Mouse (Mus musculus) heart, embryonic 15.5 days (tissue): ENCODE data around the gene Zdhhc1. TPM values are rescaled to one million over a fixed set of nuclear protein-coding genes. Genes with fewer than 3 reads are reported as not detected.

Source experiments
- ATAC-seq: fragments of 200-750 bp; cut with Nextera tagmentation; replicated peaks from 2 replicates; pipeline ENCODE4 v1.8.0; 2017; ENCODE audit warnings: low read depth, moderate TSS enrichment; ENCODE audit not compliant: insufficient number of reproducible peaks, insufficient read depth, low FRiP score
- H3K27ac ChIP-seq: fragments of 300-500 bp; sonication (generic); 2 replicates; pipeline ENCODE4 v1.5.1; 2015; ENCODE audit warnings: mild to moderate bottlenecking, inconsistent platforms
- H3K27me3 ChIP-seq: fragments of 300-500 bp; sonication (generic); 2 replicates; pipeline ENCODE4 v1.6.1; 2015; ENCODE audit warnings: inconsistent platforms
- H3K36me3 ChIP-seq: fragments of 300-500 bp; sonication (generic); 2 replicates; pipeline ENCODE4 v1.6.1; 2015; ENCODE audit warnings: mild to moderate bottlenecking, inconsistent platforms
- H3K4me1 ChIP-seq: fragments of 300-500 bp; sonication (generic); replicated peaks from 2 replicates; pipeline ENCODE4 v1.6.1; 2015; ENCODE audit warnings: inconsistent platforms
- H3K4me2 ChIP-seq: fragments of 300-500 bp; sonication (generic); 2 replicates; pipeline ENCODE4 v1.6.1; 2015; ENCODE audit warnings: inconsistent platforms, mild to moderate bottlenecking, moderate library complexity
- H3K4me3 ChIP-seq: fragments of 300-500 bp; sonication (generic); 2 replicates; pipeline ENCODE4 v1.5.1; 2015; ENCODE audit warnings: mild to moderate bottlenecking, inconsistent platforms
- H3K9ac ChIP-seq: fragments of 300-500 bp; sonication (generic); 2 replicates; pipeline ENCODE4 v1.6.1; 2015; ENCODE audit warnings: mild to moderate bottlenecking, inconsistent platforms
- H3K9me3 ChIP-seq: fragments of 300-500 bp; sonication (generic); replicated peaks from 2 replicates; pipeline ENCODE4 v1.6.1; 2016; ENCODE audit warnings: inconsistent platforms
- WGBS: fragments of 180-500 bp; shearing (Covaris S2); methylation state at CpG from one replicate; pipeline ENCODE4 v1.1.7; 2015; ENCODE audit warnings: mixed read lengths; 5-methylcytosine and 5-hydroxymethylcytosine counted together
- polyA plus RNA-seq: library from polyadenylated mRNA; unstranded; fragments of >200 nt; fragmentation: Nextera tagmentation; extraction: Ambion mirVana; gene quantifications from 2 replicates; pipeline ENCODE4 v1.2.1, GENCODE M21; 2015

The Zdhhc1 gene
- polyA plus RNA-seq, 1 experiment from 2014 or later, result 23.2 TPM

- peaks cover 31% of the 10 kb centered on the region; the same call in 1 of the 2 replicates for H3K36me3 ChIP-seq
- ATAC-seq, result 0 out of 2 replicates have a peak, but pooled peaks have one; percentile 61
- H3K4me1 ChIP-seq, result peaks cover 14% of the 10 kb centered on the region
- H3K27me3 ChIP-seq, result no peaks in the 10 kb centered on the region
- no peak overlapping the region for H3K4me2 ChIP-seq
- 2% methylated on average over 2 of the region's 2 CpGs for WGBS
- no peaks in the 10 kb centered on the region for H3K9me3 ChIP-seq
- no peak overlapping the region for H3K4me3 ChIP-seq
- H3K27ac ChIP-seq, result peak overlapping the region; percentile 41
- H3K9ac ChIP-seq, result no peak overlapping the region
Measured at GRCm38 (mm10) chr8:105533439-105533838, 36.7 kb upstream of the Zdhhc1 start.

GRCm38 (mm10) chr8:105531774-105532173, 35.1 kb upstream of the Zdhhc1 start:
- Histone ChIP-seq H3K36me3 (peaks cover 16% of the 10 kb centered on the region; the same call in 1 of the 2 replicates), H3K9ac (no peak overlapping the region), H3K27me3 (no peaks in the 10 kb centered on the region), H3K27ac (no peak overlapping the region), H3K4me1 (peaks cover 17% of the 10 kb centered on the region), H3K4me3 (no peak overlapping the region), H3K4me2 (no peak overlapping the region), H3K9me3 (no peaks in the 10 kb centered on the region)
- 69% methylated on average over 2 of the region's 2 CpGs for WGBS
- no peak for ATAC-seq

DNA sequence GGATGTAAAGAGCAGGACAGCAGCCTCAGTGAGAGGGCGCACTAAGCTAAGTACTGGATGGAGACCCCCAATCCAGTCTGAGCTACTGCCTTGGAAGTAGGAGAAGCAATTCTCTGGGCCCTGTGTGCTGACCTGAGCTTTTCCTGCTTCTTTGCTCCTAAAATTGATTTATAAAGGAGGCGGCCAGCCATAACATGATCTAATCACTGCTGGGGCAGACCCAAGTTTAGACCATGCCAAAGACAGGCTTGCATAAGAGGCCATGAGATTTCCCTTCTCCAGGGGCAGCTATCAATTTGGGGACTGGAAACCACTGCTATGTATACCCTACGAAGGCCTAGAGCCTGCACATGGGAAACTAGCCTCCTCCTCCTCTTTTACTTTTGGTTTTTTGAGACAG, 32.6 kb upstream of the Zdhhc1 start:
- H3K9ac ChIP-seq, result no peak overlapping the region
- no peak overlapping the region for H3K27ac ChIP-seq
- H3K9me3 ChIP-seq, result no peaks in the 10 kb centered on the region
- H3K4me1 ChIP-seq, result peaks cover 17% of the 10 kb centered on the region
- H3K4me2 ChIP-seq, result no peak overlapping the region
- WGBS, result 88% methylated on average over 3 of the region's 3 CpGs
- ATAC-seq, result no peak
- peaks cover 19% of the 10 kb centered on the region; the same call in 1 of the 2 replicates for H3K36me3 ChIP-seq
- H3K27me3 ChIP-seq, result no peaks in the 10 kb centered on the region
- H3K4me3 ChIP-seq, result no peak overlapping the region

DNA sequence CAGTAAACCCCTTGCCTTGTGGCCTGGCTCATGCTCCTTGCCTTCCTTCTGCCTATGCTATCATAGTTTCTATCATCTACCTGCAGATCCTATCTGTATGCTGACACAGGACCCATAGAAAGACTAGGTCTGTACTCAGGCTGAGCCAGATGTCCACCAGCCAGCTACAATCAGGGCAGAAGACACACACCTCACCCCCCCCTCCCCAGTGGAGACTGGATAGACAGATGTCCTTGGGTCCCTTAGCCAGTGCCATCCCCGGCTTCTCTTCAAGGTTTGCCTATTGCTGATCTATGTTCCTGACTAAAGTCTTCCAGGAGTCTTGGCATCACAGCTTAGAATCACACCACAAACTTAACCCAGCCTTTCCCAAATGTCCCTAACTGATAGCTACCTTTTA, 31.5 kb upstream of the Zdhhc1 start:
- Histone ChIP-seq H3K9ac (no peak overlapping the region), H3K4me1 (peaks cover 7% of the 10 kb centered on the region), H3K27ac (no peak overlapping the region), H3K27me3 (no peaks in the 10 kb centered on the region), H3K4me2 (no peak overlapping the region), H3K9me3 (no peaks in the 10 kb centered on the region), H3K36me3 (peaks cover 24% of the 10 kb centered on the region; the same call in 1 of the 2 replicates), H3K4me3 (no peak overlapping the region)
- WGBS, result 96% methylated on average over 1 of the region's 1 CpGs
- ATAC-seq, result no peak

GRCm38 (mm10) chr8:105527110-105527509, 30.4 kb upstream of the Zdhhc1 start:
- no peak for ATAC-seq
- Histone ChIP-seq H3K27ac (no peak overlapping the region), H3K4me2 (no peak overlapping the region), H3K27me3 (no peaks in the 10 kb centered on the region), H3K9me3 (no peaks in the 10 kb centered on the region), H3K4me3 (no peak overlapping the region), H3K36me3 (peaks cover 24% of the 10 kb centered on the region; the same call in 1 of the 2 replicates), H3K4me1 (0 out of 2 replicates have a peak, but pooled peaks cover 3% of the 10 kb centered on the region), H3K9ac (no peak overlapping the region)
- WGBS, result 73% methylated on average over 2 of the region's 2 CpGs

GRCm38 (mm10) chr8:105522890-105523289, 26.2 kb upstream of the Zdhhc1 start:
- H3K4me3 ChIP-seq, result no peak overlapping the region
- WGBS, result 72% methylated on average over 9 of the region's 9 CpGs
- H3K27me3 ChIP-seq, result peaks cover 24% of the 10 kb centered on the region
- no peak for ATAC-seq
- H3K4me2 ChIP-seq, result no peak overlapping the region
- H3K27ac ChIP-seq, result no peak overlapping the region
- peaks cover 22% of the 10 kb centered on the region for H3K4me1 ChIP-seq
- H3K36me3 ChIP-seq, result peaks cover 15% of the 10 kb centered on the region; the same call in 1 of the 2 replicates
- H3K9me3 ChIP-seq, result no peaks in the 10 kb centered on the region
- H3K9ac ChIP-seq, result no peak overlapping the region

DNA sequence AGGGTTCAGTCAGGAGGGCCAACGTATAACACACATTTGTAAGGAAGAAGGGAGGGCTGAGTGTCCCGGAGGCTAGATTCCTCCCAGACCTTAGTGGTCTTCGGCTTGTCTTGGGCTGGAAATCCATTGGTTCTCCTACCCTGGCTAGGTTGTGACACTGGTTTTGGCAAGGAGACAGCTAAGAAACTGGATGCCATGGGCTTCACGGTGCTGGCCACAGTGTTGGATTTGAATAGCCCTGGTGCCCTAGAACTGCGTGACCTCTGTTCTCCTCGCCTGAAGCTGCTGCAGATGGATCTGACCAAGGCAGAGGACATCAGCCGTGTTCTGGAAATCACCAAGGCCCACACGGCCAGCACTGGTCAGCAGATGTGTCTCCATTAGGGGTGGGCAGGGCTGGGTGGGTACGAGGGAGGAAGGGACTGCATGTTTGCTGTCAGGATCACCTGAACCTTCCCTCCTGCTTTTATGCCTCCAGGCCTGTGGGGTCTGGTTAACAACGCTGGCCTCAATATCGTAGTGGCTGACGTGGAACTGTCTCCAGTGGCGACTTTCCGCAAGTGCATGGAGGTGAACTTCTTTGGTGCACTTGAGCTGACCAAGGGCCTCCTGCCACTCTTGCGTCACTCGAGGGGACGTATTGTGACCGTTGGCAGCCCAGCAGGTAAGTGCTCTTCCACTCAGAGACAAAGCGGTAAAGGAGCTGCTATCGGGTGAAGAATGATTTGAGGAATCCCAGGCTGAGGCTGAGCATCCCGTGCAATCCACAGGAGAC, 25.5 kb upstream of the Zdhhc1 start:
- no peak for ATAC-seq
- H3K27me3 ChIP-seq, result peaks cover 31% of the 10 kb centered on the region
- no peak overlapping the region for H3K27ac ChIP-seq
- 76% methylated on average over 21 of the region's 21 CpGs for WGBS
- H3K4me2 ChIP-seq, result no peak overlapping the region
- peaks cover 15% of the 10 kb centered on the region; the same call in 1 of the 2 replicates for H3K36me3 ChIP-seq
- no peak overlapping the region for H3K4me3 ChIP-seq
- no peak overlapping the region for H3K9ac ChIP-seq
- no peaks in the 10 kb centered on the region for H3K9me3 ChIP-seq
- H3K4me1 ChIP-seq, result peaks cover 27% of the 10 kb centered on the region

- H3K27ac ChIP-seq, result no peak overlapping the region
- H3K4me3 ChIP-seq, result no peak overlapping the region
- peaks cover 15% of the 10 kb centered on the region; the same call in 1 of the 2 replicates for H3K36me3 ChIP-seq
- H3K4me1 ChIP-seq, result peaks cover 28% of the 10 kb centered on the region
- H3K9ac ChIP-seq, result no peak overlapping the region
- no peak overlapping the region for H3K4me2 ChIP-seq
- H3K27me3 ChIP-seq, result peaks cover 42% of the 10 kb centered on the region
- no peaks in the 10 kb centered on the region for H3K9me3 ChIP-seq
- WGBS, result 19% methylated on average over 3 of the region's 3 CpGs
- no peak for ATAC-seq
Measured at GRCm38 (mm10) chr8:105521061-105521460, 24.4 kb upstream of the Zdhhc1 start.

- Histone ChIP-seq H3K4me1 (peaks cover 31% of the 10 kb centered on the region), H3K36me3 (peaks cover 15% of the 10 kb centered on the region; the same call in 1 of the 2 replicates), H3K27me3 (peaks cover 42% of the 10 kb centered on the region), H3K27ac (no peak overlapping the region), H3K9me3 (no peaks in the 10 kb centered on the region), H3K4me2 (no peak overlapping the region), H3K9ac (no peak overlapping the region), H3K4me3 (no peak overlapping the region)
- WGBS, result 52% methylated on average over 5 of the region's 5 CpGs
- ATAC-seq, result no peak
Measured at GRCm38 (mm10) chr8:105520521-105520920, 23.8 kb upstream of the Zdhhc1 start.

GRCm38 (mm10) chr8:105519591-105519990, 22.9 kb upstream of the Zdhhc1 start:
- Histone ChIP-seq H3K36me3 (peaks cover 8% of the 10 kb centered on the region; the same call in 1 of the 2 replicates), H3K27ac (no peak overlapping the region), H3K9me3 (no peaks in the 10 kb centered on the region), H3K4me3 (peak overlapping the region; percentile 51; the same call in 1 of the 2 replicates), H3K4me2 (peak overlapping the region; percentile 97; the same call in 1 of the 2 replicates), H3K27me3 (peaks cover 48% of the 10 kb centered on the region), H3K9ac (no peak overlapping the region), H3K4me1 (peaks cover 31% of the 10 kb centered on the region)
- WGBS, result 18% methylated on average over 2 of the region's 2 CpGs
- ATAC-seq, result no peak

GRCm38 (mm10) chr8:105518436-105519313, 22.0 kb upstream of the Zdhhc1 start, which contains the start of gene Hsd11b2:
Hsd11b2 (plus strand) TSS chr8:105518755.
- Histone ChIP-seq H3K4me1 (peaks cover 31% of the 10 kb centered on the region), H3K4me3 (peak within 1 kb of the TSS; percentile 51), H3K9me3 (no peaks in the 10 kb centered on the region), H3K27me3 (peaks cover 48% of the 10 kb centered on the region), H3K9ac (peak within 1 kb of the TSS; percentile 45), H3K27ac (no peak within 1 kb of the TSS), H3K4me2 (peak within 1 kb of the TSS; percentile 97), H3K36me3 (no peaks in the 10 kb centered on the region)
- WGBS, result under 1% methylated on average over 65 of the region's 68 CpGs
- ATAC-seq, result peak; percentile 24; the same call in 1 of the 2 replicates
